Mouse (Mus musculus) cerebellum, adult 2 months (tissue): ENCODE measurements around the gene Dpf1. TPM values are rescaled to one million over a fixed set of nuclear protein-coding genes. Genes with fewer than 3 reads are reported as not detected.

ENCODE experiments used
- DNase-seq, 2 experiments: peaks; one replicate each; pipeline ENCODE4 v3.0.0; 2021
- H3K27ac ChIP-seq: fragments of 200-500 bp; 2 replicates; pipeline ENCODE4 v1.5.1; 2012; ENCODE audit warnings: low read length, control low read depth, inconsistent platforms; ENCODE audit not compliant: insufficient read depth
- H3K27me3 ChIP-seq: fragments of 200-500 bp; 2 replicates; pipeline ENCODE4 v1.6.1; 2012; ENCODE audit warnings: inconsistent platforms, mild to moderate bottlenecking, low read length, moderate library complexity; ENCODE audit not compliant: control insufficient read depth, insufficient read depth
- H3K4me1 ChIP-seq: fragments of 200-500 bp; 2 replicates; pipeline ENCODE4 v1.6.1; 2011; ENCODE audit warnings: low read length; ENCODE audit not compliant: control insufficient read depth, insufficient read depth
- H3K4me3 ChIP-seq: fragments of 200-500 bp; replicated peaks from 2 replicates; pipeline ENCODE3; 2011; ENCODE audit warnings: mild to moderate bottlenecking, low read depth, low read length, control low read depth; ENCODE audit not compliant: insufficient read depth
- CTCF ChIP-seq: fragments of 200-500 bp; IDR thresholded peaks from 2 replicates; pipeline ENCODE4 v1.5.1; 2011; ENCODE audit warnings: low read depth, mild to moderate bottlenecking, control low read depth, low read length, moderate library complexity, borderline replicate concordance; ENCODE audit not compliant: insufficient read depth
- POLR2A ChIP-seq: fragments of 200-500 bp; IDR thresholded peaks from 2 replicates; pipeline ENCODE4 v1.6.1; 2011; ENCODE audit warnings: low read length, control low read depth, borderline replicate concordance; ENCODE audit not compliant: insufficient read depth
- WGBS: fragments of 180-500 bp; shearing (Covaris S2); methylation state at CpG from one replicate; pipeline ENCODE4 v1.1.7; 2018; 5-methylcytosine and 5-hydroxymethylcytosine counted together
- polyA plus RNA-seq: library from polyadenylated mRNA; depleted of rRNA; stranded (reverse); fragments of >200 nt; gene quantifications from 2 replicates; pipeline ENCODE4 v1.2.3, GENCODE M21; 2012

Dpf1 gene
- polyA plus RNA-seq, 1 experiment: 28.3 TPM

DNA sequence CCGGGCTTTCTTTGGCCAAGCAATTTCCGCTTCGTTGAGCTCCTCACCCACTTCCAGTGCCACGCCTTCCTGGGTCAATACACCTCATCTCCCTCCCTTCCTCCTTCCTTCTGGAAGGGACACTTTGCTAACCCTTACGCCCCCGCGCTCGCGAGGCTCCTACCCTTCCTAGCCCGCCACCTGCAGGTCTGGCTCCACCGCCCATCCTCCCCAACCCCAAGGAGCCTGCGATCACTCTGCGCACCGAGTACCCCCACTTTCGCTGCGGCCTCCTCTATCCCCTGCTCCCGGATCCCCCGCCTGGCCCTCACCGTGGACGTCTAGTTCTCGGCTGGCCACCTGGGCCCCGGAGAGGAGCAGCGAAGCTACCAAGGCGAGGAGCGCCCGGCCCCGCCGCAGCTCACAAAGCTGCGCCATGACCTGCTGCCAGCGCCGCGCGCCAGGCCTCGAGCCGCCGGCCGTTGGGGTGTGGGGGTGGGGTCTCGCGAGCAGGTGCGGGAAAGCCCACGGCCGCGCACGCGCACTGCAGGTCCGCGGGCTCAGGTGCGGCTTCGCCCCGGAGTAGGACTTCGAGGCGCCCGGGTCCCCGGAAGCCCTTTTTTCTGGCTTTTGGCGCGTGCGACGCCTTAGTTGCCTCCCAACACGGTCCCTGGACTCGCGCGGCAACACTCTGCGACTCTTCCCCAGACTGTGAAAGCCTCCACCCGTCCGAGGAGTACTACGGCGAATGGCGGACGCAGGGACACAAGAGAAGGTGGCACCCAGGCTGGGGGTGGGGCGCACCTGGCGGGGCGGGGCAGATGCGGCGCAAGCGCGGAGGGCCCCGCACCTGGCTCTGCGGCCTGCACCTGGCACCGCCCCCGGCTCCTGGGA is 22.3 kb upstream of the Dpf1 start, which contains the start of gene Spint2:
Gene Spint2, minus strand, starts transcription at position 712 of the 873 bp plus-strand sequence.
- under 1% methylated on average over 79 of the region's 80 CpGs for WGBS
- Histone ChIP-seq H3K4me3 (peak within 1 kb of the TSS; percentile 73), H3K4me1 (peaks cover 2% of the 10 kb centered on the region), H3K27ac (peak within 1 kb of the TSS; percentile 55), H3K27me3 (no peaks in the 10 kb centered on the region)
- TF ChIP-seq POLR2A (peak; percentile 45; the same call in 1 of the 2 replicates), CTCF (no peak)
- peak; percentile 82 to 84 for DNase-seq

DNA sequence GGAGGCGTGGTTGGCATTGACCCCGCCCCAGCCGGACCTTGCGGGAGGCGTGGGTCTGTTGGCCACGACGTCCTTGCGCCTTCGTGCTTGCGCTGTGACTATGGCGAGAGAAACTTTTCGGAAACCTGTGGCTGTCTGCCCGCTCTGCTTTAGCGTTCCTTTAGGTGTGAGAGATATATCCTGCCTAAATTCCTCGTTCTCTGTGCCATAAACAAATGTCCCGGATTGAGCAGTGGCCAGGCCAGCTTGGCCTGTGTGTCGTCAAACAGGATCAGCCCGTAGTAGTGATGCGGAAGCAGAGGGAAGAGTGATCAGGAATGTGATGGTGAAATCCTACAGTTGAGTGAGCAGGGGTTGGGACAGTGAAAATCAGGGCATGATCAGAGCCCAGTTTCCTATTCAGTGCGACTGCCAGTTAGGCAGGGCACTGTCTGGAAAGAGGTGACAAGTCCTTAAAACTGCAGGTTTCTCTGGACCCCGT is 21.6 kb upstream of the Dpf1 start:
- H3K27ac ChIP-seq: no peak overlapping the region
- no peaks in the 10 kb centered on the region; the same call in none of the 2 replicates for H3K4me1 ChIP-seq
- peak overlapping the region; percentile 73 for H3K4me3 ChIP-seq
- DNase-seq: no peak
- TF ChIP-seq POLR2A (no peak), CTCF (no peak)
- WGBS: 10% methylated on average over 21 of the region's 21 CpGs
- no peaks in the 10 kb centered on the region for H3K27me3 ChIP-seq

DNA sequence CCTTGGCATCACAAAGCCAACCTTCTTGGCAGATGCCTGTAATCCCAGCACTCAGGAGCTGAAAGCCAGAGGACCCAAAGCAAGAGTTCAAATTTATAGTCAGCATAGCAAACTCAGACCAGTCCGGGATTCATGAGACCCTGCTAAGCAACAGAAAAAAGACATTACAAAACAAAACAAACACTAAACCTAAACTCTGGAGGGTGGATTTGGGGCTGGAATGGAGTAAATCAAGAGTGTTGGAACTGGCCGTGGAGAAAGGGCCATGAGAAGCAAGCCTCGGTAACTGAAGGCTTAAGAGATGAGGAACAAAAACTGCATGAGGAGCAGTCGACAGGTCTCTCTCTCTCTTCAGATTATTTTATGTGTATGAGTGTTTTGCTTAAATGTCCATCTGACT is 19.9 kb upstream of the Dpf1 start:
- H3K4me1 ChIP-seq: no peaks in the 10 kb centered on the region; the same call in none of the 2 replicates
- no peak for TF ChIP-seq POLR2A
- TF ChIP-seq CTCF: no peak
- H3K27me3 ChIP-seq: no peaks in the 10 kb centered on the region
- WGBS: 86% methylated on average over 4 of the region's 4 CpGs
- no peak overlapping the region for H3K27ac ChIP-seq
- H3K4me3 ChIP-seq: no peak overlapping the region
- DNase-seq: no peak

DNA sequence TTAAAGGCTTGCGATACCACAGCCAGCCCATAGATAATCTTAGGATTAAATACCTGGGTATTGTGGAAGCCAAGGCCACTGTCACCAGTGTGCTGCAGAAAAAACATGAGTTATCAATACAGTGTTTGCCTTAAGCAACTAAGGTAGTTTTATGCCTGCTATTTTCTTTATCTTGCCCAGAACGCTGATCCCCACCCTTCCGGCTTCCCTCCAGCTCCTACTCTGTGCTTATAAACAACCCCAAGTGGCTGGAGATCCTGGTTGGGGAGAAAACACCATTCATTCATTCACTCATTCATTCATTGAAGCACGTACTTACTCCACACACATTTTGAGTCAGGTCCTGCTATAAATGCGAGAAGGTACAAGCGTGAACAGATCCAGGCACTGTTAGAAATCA is 19.2 kb upstream of the Dpf1 start:
- 96% methylated on average over 6 of the region's 6 CpGs for WGBS
- TF ChIP-seq POLR2A (no peak), CTCF (no peak)
- Histone ChIP-seq H3K27me3 (no peaks in the 10 kb centered on the region), H3K27ac (no peak overlapping the region), H3K4me1 (no peaks in the 10 kb centered on the region; the same call in none of the 2 replicates), H3K4me3 (no peak overlapping the region)
- DNase-seq: no peak

DNA sequence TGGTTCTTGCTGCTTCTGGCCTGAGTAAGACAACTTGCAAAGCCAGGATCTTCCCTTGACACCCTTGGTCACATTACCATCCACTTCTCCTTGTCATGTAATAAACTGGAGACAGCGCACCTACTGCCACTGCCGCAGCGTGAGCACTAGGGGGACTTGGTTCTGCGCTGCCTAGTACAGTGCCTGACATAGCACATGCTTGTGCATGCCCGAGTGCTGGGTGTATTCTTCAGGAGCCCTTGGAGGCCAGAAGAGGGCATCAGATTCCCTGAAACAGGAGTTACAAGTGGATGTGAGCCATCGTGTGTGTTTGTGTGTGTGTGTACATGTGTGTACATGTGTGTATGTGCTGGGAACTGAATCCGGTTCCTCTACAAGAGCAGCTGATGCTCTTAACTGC is 16.3 kb upstream of the Dpf1 start:
- H3K27ac ChIP-seq: no peak overlapping the region
- TF ChIP-seq CTCF (no peak), POLR2A (no peak)
- 89% methylated on average over 7 of the region's 7 CpGs for WGBS
- H3K27me3 ChIP-seq: no peaks in the 10 kb centered on the region
- no peak for DNase-seq
- H3K4me3 ChIP-seq: no peak overlapping the region
- peaks cover 16% of the 10 kb centered on the region for H3K4me1 ChIP-seq

DNA sequence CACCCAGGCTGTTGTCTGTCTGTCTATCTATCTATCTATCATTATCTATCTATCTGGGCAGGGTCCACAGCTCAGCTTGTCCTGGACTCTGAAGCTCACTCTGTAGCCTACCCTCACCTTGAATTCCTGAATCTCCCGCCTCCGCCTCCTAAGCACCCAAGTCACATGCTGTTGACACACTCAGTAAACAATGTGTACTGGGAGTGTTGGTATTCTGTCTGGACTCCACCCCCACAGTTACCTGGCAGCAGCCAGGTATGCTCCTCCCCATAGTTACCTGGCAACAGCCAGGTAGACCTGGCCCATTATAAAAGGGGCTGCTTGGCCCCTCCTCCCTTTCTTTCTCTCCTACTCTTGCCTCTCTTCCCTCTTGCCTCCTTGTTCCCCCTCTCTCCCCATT is 15.7 kb upstream of the Dpf1 start:
- H3K27ac ChIP-seq: no peak overlapping the region
- no peak for TF ChIP-seq POLR2A
- TF ChIP-seq CTCF: no peak
- DNase-seq: no peak
- peaks cover 22% of the 10 kb centered on the region for H3K4me1 ChIP-seq
- WGBS: 98% methylated on average over 2 of the region's 2 CpGs
- H3K4me3 ChIP-seq: no peak overlapping the region
- H3K27me3 ChIP-seq: no peaks in the 10 kb centered on the region

DNA sequence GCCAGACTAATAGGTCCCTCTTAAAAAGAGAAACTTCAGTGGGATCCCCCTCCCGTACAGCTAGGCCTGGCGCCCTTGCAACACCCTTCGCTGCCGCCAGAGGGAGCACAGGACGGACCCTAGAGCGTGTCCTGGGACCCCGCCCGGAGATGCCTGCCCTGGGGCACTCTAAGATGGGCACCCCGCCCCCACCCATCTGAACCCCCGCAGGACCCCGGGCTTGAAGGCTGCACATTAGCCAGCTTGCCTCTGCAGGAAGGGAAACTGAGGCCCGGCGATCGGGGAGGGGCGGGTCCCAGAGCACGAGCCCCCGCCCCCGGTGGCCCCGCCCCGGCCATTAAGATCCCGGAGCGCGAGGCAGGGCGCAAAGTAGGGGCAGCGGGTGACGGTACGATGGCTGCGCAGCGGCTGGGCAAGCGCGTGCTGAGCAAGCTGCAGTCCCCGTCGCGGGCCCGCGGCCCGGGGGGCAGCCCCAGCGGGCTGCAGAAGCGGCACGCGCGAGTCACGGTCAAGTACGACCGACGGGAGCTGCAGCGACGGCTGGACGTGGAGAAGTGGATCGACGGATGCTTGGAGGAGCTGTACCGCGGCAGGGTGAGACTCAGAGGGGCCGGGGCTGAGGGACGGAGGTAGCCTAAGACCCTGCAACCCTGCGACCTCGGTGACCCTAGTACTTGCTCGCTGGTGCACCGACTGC is 14.7 kb upstream of the Dpf1 start, which contains the start of gene Ppp1r14a:
Gene Ppp1r14a, plus strand, starts transcription at position 367 of the 697 bp plus-strand sequence.
- 2% methylated on average over 59 of the region's 59 CpGs for WGBS
- peak within 1 kb of the TSS; percentile 39; the same call in 1 of the 2 replicates for H3K27ac ChIP-seq
- TF ChIP-seq CTCF (peak; percentile 78), POLR2A (no peak)
- peak within 1 kb of the TSS; percentile 49 for H3K4me3 ChIP-seq
- peak; percentile 62 to 76 for DNase-seq
- H3K27me3 ChIP-seq: no peaks in the 10 kb centered on the region
- peaks cover 28% of the 10 kb centered on the region for H3K4me1 ChIP-seq

DNA sequence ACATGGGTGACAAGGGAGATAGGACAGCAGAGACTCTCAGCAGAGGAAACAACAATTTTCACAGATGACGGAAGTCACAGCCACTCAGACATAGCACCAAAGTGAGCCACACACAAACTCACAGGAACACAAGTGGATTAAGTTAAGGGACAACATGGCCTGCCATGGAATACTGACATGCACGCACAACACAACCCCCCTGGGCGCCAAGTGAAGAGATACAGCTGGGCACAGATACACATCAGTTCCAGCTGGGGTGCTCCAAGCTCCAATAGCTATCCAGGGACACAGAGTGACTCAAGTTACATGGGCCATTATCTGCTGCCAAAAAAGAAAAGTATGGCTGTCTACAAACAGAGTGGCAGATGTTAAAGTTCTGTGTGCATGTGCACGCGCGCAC is 13.9 kb upstream of the Dpf1 start:
- H3K27me3 ChIP-seq: no peaks in the 10 kb centered on the region
- no peak overlapping the region; the same call in 1 of the 2 replicates for H3K27ac ChIP-seq
- peaks cover 28% of the 10 kb centered on the region for H3K4me1 ChIP-seq
- H3K4me3 ChIP-seq: peak overlapping the region; percentile 49
- TF ChIP-seq CTCF: no peak
- no peak for TF ChIP-seq POLR2A
- 94% methylated on average over 6 of the region's 6 CpGs for WGBS
- peak in 1 of 2 experiments; percentile 18 for DNase-seq
